Mouse (Mus musculus) liver, postnatal 0 days (tissue): ENCODE measurements around the gene Sulf2.

Experiments used
- CTCF ChIP-seq: sonication (generic); IDR thresholded peaks from 2 replicates; pipeline ENCODE4 v1.5.1; 2016; ENCODE audit warnings: antibody characterized with exemption, low read depth
- EP300 ChIP-seq: IDR thresholded peaks from 2 replicates; pipeline ENCODE4 v1.6.1; 2016; ENCODE audit warnings: antibody characterized with exemption, low read depth, mild to moderate bottlenecking

GRCm38 (mm10) chr2:166111831-166112250 lies 43.6 kb downstream of the Sulf2 start:
- TF ChIP-seq CTCF, result no peak
- TF ChIP-seq EP300, result no peak
